Mouse (Mus musculus) neutrophil, adult 59 days (primary cell): ENCODE measurements around the gene Rgs19. TPM values are rescaled to one million over a fixed set of nuclear protein-coding genes. Genes with fewer than 3 reads are reported as not detected.

ENCODE experiments used
- total RNA-seq, 2 experiments: library from RNA; stranded (reverse); gene quantifications; 1 replicate in 1 of 2; 2 replicates in 1 of 2; pipeline ENCODE4 v1.2.4; 2023

Rgs19 gene
- 100 to 1,000 TPM; 308 to 314 TPM for total RNA-seq

GRCm38 (mm10) chr2:181693339-181694280 is at the start of gene Rgs19:
Gene Rgs19 (minus strand): TSS chr2:181693977.

DNA sequence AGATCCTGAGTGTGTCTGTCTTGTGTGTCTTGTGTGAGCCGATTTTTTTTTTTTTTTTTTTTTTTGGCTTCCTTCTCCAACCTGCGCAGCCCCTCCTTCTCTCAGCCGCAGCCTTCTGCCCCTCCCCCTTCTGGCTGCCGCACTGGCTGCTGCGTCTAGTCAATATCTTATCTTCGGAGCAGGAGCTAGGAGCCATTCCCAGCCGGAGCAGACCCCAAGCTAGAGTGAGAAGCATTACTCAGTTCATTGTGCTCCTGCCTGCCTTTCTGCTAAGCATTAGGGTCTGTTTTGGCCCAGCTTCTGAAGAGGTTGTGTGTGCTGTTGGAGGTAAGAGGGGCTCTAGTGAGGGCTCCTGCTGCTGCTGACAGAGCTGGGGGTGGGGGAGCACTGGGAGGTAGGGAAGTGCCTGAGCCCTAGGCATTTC is 21.1 kb upstream of the Rgs19 start, which contains the start of gene Oprl1:
Gene Oprl1 (plus strand): TSS at position 114 of the 424 bp plus-strand sequence.

GRCm38 (mm10) chr2:181698241-181698640 is 4.5 kb upstream of the Rgs19 start, which contains the start of gene Lkaaear1:
Gene Lkaaear1 (minus strand): TSS chr2:181698442.

DNA sequence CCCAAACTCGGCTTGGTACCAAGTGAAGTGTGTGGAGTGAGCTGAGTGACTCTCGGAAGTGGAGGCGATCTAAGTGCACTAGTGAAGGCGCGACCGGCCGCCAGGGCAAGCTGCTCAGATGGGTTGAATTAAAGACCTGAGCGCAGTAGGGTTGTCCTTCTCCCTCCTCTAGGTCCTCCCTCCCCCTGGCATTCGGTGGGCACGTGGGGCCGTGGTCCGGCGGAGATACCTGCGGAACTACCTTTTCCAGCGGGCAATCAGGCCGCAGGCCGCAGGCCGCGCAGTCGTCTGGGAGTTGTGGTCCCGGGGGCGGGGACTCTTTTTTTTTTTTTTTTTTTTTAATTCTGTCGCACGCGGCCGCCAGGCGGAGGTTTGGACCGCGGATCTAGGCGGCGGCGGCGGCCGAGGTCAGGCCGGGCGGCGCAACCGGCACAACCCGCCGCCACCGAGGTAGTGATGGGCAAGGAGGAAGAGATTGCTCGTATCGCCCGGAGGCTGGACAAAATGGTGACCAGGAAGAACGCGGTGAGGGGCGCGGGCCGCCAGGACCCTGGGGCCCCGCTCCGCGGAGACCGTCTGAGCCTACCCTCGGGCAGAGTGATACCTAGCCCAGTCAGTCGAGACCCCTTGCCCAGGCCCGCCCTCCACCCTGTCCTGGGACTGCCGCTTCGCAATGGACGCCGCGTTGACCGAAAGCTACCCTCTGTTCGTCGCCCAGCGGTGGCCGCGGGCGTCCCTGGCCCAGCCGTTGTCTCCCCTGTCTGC is 13.6 kb downstream of the Rgs19 start, which contains the start of gene Tcea2:
Gene Tcea2 (plus strand): TSS at position 360 of the 765 bp plus-strand sequence.

DNA sequence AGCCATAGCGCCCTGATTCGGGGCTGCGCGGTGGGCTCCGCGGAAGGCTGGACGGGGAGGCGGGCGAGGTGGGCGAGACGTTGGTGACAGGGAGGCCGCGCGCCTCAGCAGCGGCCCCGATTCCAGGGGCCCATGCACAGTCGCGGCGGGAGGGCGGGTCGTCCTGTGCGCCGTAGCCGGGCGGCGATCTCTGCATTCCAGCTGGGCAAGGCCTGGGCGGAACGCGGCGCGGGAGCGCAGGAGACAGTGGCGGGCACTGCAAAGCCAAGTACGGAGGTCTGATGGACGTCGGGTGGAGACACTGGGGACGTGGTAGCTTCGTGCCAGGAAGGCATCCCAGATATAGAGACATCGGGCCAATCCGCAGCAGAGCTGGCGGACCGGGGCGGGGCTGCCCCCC is 22.5 kb downstream of the Rgs19 start, which contains the start of gene Sox18:
Gene Sox18 (minus strand): TSS at position 315 of the 400 bp plus-strand sequence.

GRCm38 (mm10) chr2:181656734-181657133 is 37.0 kb downstream of the Rgs19 start, which contains the start of gene Gm29797:
Gene Gm29797 (plus strand): TSS chr2:181657034.

Other genes starting within 250 kb of the Rgs19 start
- 1 to 10 TPM in 1 of 2 experiments, under 1 TPM in 1; 0.95 to 1.6 TPM for gene Zbtb46, start 234.6 kb downstream of the Rgs19 start, total RNA-seq
- gene Abhd16b, start 200.8 kb downstream of the Rgs19 start, total RNA-seq: not detected
- 10 to 100 TPM; 58.9 to 61.2 TPM for gene Tpd52l2, start 196.8 kb downstream of the Rgs19 start, total RNA-seq
- 100 to 1,000 TPM; 114 to 122 TPM for gene Dnajc5, start 173.5 kb downstream of the Rgs19 start, total RNA-seq
- 100 to 1,000 TPM; 106 to 137 TPM for gene Uckl1, start 109.1 kb downstream of the Rgs19 start, total RNA-seq
- gene Prpf6, start 102.1 kb downstream of the Rgs19 start, total RNA-seq: 10 to 100 TPM; 35.5 to 39.2 TPM
- gene Zfp512b, start 101.2 kb downstream of the Rgs19 start, total RNA-seq: 10 to 100 TPM; 12.1 to 16.1 TPM
- 10 to 100 TPM in 1 of 2 experiments, 1 to 10 TPM in 1; 9.6 to 10.1 TPM for gene Samd10, start 94.8 kb downstream of the Rgs19 start, total RNA-seq
- gene Gm29797, start 36.9 kb downstream of the Rgs19 start, total RNA-seq: under 1 TPM in 1 of 2 experiments, not detected in 1; 0.53 TPM
- under 1 TPM; 0.22 to 0.62 TPM for gene Sox18, start 22.3 kb downstream of the Rgs19 start, total RNA-seq
- gene Tcea2, start 13.7 kb downstream of the Rgs19 start, total RNA-seq: 10 to 100 TPM; 10.6 to 17.1 TPM
- gene Lkaaear1, start 4.5 kb upstream of the Rgs19 start, total RNA-seq: not detected
- under 1 TPM in 1 of 2 experiments, not detected in 1; 0.49 TPM for gene Oprl1, start 21.0 kb upstream of the Rgs19 start, total RNA-seq
- gene Myt1, start 69.4 kb upstream of the Rgs19 start, total RNA-seq: not detected
- gene Pcmtd2, start 143.9 kb upstream of the Rgs19 start, total RNA-seq: 10 to 100 TPM; 30.4 to 32.7 TPM
- gene Polr3k, start 170.4 kb upstream of the Rgs19 start, total RNA-seq: 10 to 100 TPM in 1 of 2 experiments, 1 to 10 TPM in 1; 7.6 to 10.9 TPM